In the genomic region with DNA sequence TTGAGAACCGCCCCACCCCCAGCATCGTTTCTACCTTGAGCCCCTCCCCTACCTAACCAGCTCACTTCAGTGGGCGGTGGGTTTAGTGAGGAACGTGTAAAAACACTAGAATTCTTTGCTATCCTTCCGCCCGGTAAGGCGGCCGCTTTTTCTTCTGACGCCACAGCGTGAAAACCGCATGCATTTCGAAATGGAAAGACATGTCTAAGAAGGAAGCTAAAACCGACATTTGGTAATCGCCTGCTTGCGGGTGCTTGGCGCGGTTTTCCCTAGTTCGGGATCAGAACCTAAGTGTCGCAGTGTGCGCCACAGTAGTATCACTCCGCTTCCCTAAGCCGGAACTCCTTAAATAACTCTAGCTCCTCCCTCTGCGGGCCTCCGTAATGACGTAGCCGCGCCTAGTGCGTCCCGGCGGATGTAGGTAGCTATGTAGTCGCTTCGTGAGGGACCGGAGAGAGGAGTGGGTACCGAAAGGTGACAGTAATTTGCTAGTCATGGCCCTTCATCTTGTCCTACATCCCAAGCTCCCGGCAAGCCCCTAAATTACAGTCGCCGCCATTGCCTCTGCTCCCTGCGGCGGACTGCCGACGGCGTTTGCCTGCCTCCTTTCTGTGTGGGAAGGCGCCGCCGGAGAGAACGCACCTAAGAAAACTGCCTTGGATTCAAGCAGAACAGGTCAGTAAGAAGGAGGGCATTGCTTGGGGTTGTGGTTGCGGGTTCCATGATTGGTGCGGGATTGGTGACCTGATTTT, we compare ENCODE assay signal across 8 mouse cellular contexts. TPM values are rescaled to one million over a fixed set of nuclear protein-coding genes. Genes with fewer than 3 reads are reported as not detected.
DNase-seq lines count a peak whose midpoint lies in the region; ATAC-seq and TF ChIP-seq lines count a peak whose summit lies in the region.

TSS of gene Armcx5 (plus strand) at position 430 of the 752 bp plus-strand sequence.
TSS of gene Gprasp1 (plus strand) at position 430 of the 752 bp plus-strand sequence.

- H3K79me3 ChIP-seq in C2C12 (ENCODE audit: low read depth): peaks cover 6% of the 10 kb centered on the region

- peak within 1 kb of the TSS; percentile 46; the same call in 1 of the 2 replicates for H3K27ac ChIP-seq in heart, embryonic 11.5 days (ENCODE audit: low read depth, low read length)
- H3K27ac ChIP-seq in kidney, embryonic 16.5 days (ENCODE audit: low read length): peak within 1 kb of the TSS; percentile 81
- H3K27ac ChIP-seq in liver, adult 2 months (replicated peaks; ENCODE audit: insufficient read depth, low read depth, low read length): peak within 1 kb of the TSS; percentile 80

- no peak for TF ChIP-seq POLR2A in brain, embryonic 14.5 days (IDR thresholded peaks at IDR 0.05; ENCODE audit: borderline replicate concordance, extremely low read depth, insufficient read depth, insufficient read length, poor library complexity, severe bottlenecking)
- TF ChIP-seq POLR2A in liver, adult 2 months (IDR thresholded peaks at IDR 0.05; ENCODE audit: extremely low read depth, insufficient read depth, low read length): 0 out of 2 replicates have a peak, but pooled peaks have one; percentile 5
- peak; percentile 66 for TF ChIP-seq POLR2A in myocyte (IDR thresholded peaks at IDR 0.05; ENCODE audit: insufficient read length, low read depth)

- peaks cover 15% of the 10 kb centered on the region for H3K4me1 ChIP-seq in erythroblast, embryonic 14.5 days (ENCODE audit: control insufficient read depth)
- peaks cover 3% of the 10 kb centered on the region; the same call in 1 of the 2 replicates for H3K4me1 ChIP-seq in heart, embryonic 11.5 days (ENCODE audit: control insufficient read depth, insufficient read depth, low read length)
- H3K4me1 ChIP-seq in kidney, embryonic 16.5 days (ENCODE audit: insufficient read depth, low read length): no peaks in the 10 kb centered on the region
- peaks cover 5% of the 10 kb centered on the region for H3K4me1 ChIP-seq in liver, adult 2 months (ENCODE audit: control insufficient read depth, insufficient read depth, low read length)

- no peak for TF ChIP-seq CTCF in C2C12 (IDR thresholded peaks at IDR 0.05; ENCODE audit: control insufficient read depth, insufficient read depth, insufficient read length)
- no peak for TF ChIP-seq CTCF in brain, embryonic 14.5 days (IDR thresholded peaks at IDR 0.05; ENCODE audit: borderline replicate concordance, extremely low read depth, insufficient read depth, insufficient read length)
- TF ChIP-seq CTCF in liver, adult 2 months (IDR thresholded peaks at IDR 0.05; ENCODE audit: low read depth, low read length): no peak

- peak; percentile 98 for DNase-seq in brain, embryonic 14.5 days (ENCODE audit: low read depth)
- peak; percentile 85 for DNase-seq in liver, adult 2 months (ENCODE audit: extremely low read depth, low read depth, low spot score)
- DNase-seq in splenic B cell, adult 2 months (ENCODE audit: low read depth, low spot score): peak; percentile 90

- no peaks in the 10 kb centered on the region for H3K27me3 ChIP-seq in C2C12 (ENCODE audit: control insufficient read depth, insufficient read depth, insufficient read length)
- peaks cover 9% of the 10 kb centered on the region; the same call in 1 of the 2 replicates for H3K27me3 ChIP-seq in erythroblast, embryonic 14.5 days (ENCODE audit: control insufficient read depth)
- H3K27me3 ChIP-seq in heart, embryonic 11.5 days (ENCODE audit: control insufficient read depth, insufficient read depth, low read length): no peaks in the 10 kb centered on the region
- H3K27me3 ChIP-seq in kidney, embryonic 16.5 days (ENCODE audit: insufficient read depth, low read length): peaks cover 9% of the 10 kb centered on the region; the same call in 1 of the 2 replicates
- H3K27me3 ChIP-seq in liver, adult 2 months (ENCODE audit: control insufficient read depth, insufficient read depth, low read length): no peaks in the 10 kb centered on the region
- H3K27me3 ChIP-seq in myocyte (ENCODE audit: control insufficient read depth, insufficient read depth, insufficient read length): no peaks in the 10 kb centered on the region
- H3K27me3 ChIP-seq in splenic B cell, adult 2 months (ENCODE audit: control insufficient read depth, insufficient read depth, low read length, poor library complexity, severe bottlenecking): no peaks in the 10 kb centered on the region

- H3K79me2 ChIP-seq in C2C12 (ENCODE audit: control insufficient read depth, insufficient read depth) (peaks cover 21% of the 10 kb centered on the region), myocyte (ENCODE audit: control insufficient read depth, insufficient read depth) (peaks cover 15% of the 10 kb centered on the region)
- H3K79me2 ChIP-seq in liver, adult 2 months (ENCODE audit: control insufficient read depth, insufficient read depth, low read length): no peaks in the 10 kb centered on the region

- H3K9ac ChIP-seq in heart, embryonic 11.5 days (ENCODE audit: low read depth, low read length): peak within 1 kb of the TSS; percentile 74
- H3K9ac ChIP-seq in kidney, embryonic 16.5 days (replicated peaks; ENCODE audit: low read length): peak within 1 kb of the TSS; percentile 73
- H3K9ac ChIP-seq in liver, adult 2 months (ENCODE audit: low read depth, low read length): peak within 1 kb of the TSS; percentile 80

- ATAC-seq in heart, embryonic 11.5 days (replicated peaks; ENCODE audit: insufficient number of reproducible peaks, low FRiP score, low TSS enrichment): peak; percentile 83; the same call in 1 of the 2 replicates
- ATAC-seq in kidney, embryonic 16.5 days (ENCODE audit: low FRiP score, low TSS enrichment): peak; percentile 99

- H3K9me3 ChIP-seq in erythroblast, embryonic 14.5 days (ENCODE audit: control insufficient read depth, low read length): peaks cover 5% of the 10 kb centered on the region; the same call in 1 of the 2 replicates
- H3K9me3 ChIP-seq in heart, embryonic 11.5 days (replicated peaks; ENCODE audit: control insufficient read depth, low read length): no peaks in the 10 kb centered on the region
- no peaks in the 10 kb centered on the region for H3K9me3 ChIP-seq in kidney, embryonic 16.5 days (ENCODE audit: low read length)

- H3K4me2 ChIP-seq in heart, embryonic 11.5 days: peak within 1 kb of the TSS; percentile 62
- H3K4me2 ChIP-seq in kidney, embryonic 16.5 days (replicated peaks; ENCODE audit: low read depth, low read length): peak within 1 kb of the TSS; percentile 59
- H3K4me2 ChIP-seq in myocyte (ENCODE audit: low read depth): peak within 1 kb of the TSS; percentile 82

- H3K36me3 ChIP-seq in C2C12 (ENCODE audit: control insufficient read depth, insufficient read depth) (peaks cover 7% of the 10 kb centered on the region), myocyte (ENCODE audit: control insufficient read depth, insufficient read depth) (no peaks in the 10 kb centered on the region)
- peaks cover 12% of the 10 kb centered on the region for H3K36me3 ChIP-seq in erythroblast, embryonic 14.5 days (ENCODE audit: control insufficient read depth)
- H3K36me3 ChIP-seq in heart, embryonic 11.5 days (ENCODE audit: control insufficient read depth, insufficient read depth, low read length): no peaks in the 10 kb centered on the region
- H3K36me3 ChIP-seq in kidney, embryonic 16.5 days (ENCODE audit: insufficient read depth, low read length): no peaks in the 10 kb centered on the region
- H3K36me3 ChIP-seq in liver, adult 2 months (ENCODE audit: control insufficient read depth, insufficient read depth, low read length): no peaks in the 10 kb centered on the region
- H3K36me3 ChIP-seq in splenic B cell, adult 2 months (ENCODE audit: control insufficient read depth, insufficient read depth, low read length, poor library complexity, severe bottlenecking): peaks cover 2% of the 10 kb centered on the region; the same call in 1 of the 2 replicates

- peak within 1 kb of the TSS; percentile 75 for H3ac ChIP-seq in C2C12 (ENCODE audit: control insufficient read depth, insufficient read length, low read depth)
- H3ac ChIP-seq in myocyte (ENCODE audit: control insufficient read depth, insufficient read length): no peak within 1 kb of the TSS

- WGBS in heart, embryonic 11.5 days (ENCODE audit: insufficient replicate concordance): 19% methylated on average over 48 of the region's 48 CpGs
- WGBS in kidney, embryonic 16.5 days: 22% methylated on average over 48 of the region's 48 CpGs
- under 1% methylated on average over 48 of the region's 48 CpGs for WGBS in liver, adult 2 months

- H3K4me3 ChIP-seq in C2C12 (ENCODE audit: insufficient read depth, poor library complexity, severe bottlenecking) (peak within 1 kb of the TSS; percentile 49), myocyte (peak within 1 kb of the TSS; percentile 65)
- H3K4me3 ChIP-seq in erythroblast, embryonic 14.5 days (replicated peaks): peak within 1 kb of the TSS; percentile 82
- H3K4me3 ChIP-seq in heart, embryonic 11.5 days (ENCODE audit: low read depth, low read length): peak within 1 kb of the TSS; percentile 56
- H3K4me3 ChIP-seq in kidney, embryonic 16.5 days (ENCODE audit: low read length): peak within 1 kb of the TSS; percentile 70
- H3K4me3 ChIP-seq in liver, adult 2 months (ENCODE audit: insufficient read depth, low read depth, low read length): peak within 1 kb of the TSS; percentile 98

TF ChIP-seq in C2C12, 6 proteins besides CTCF, POLR2A, EP300 and RAD21 (continues in another document):
- TF ChIP-seq MAX (IDR thresholded peaks at IDR 0.05): no peak
- no peak for TF ChIP-seq USF1 (IDR thresholded peaks at IDR 0.05; ENCODE audit: low read depth)
- no peak for TF ChIP-seq CEBPB (IDR thresholded peaks at IDR 0.05; ENCODE audit: low read depth)

TF ChIP-seq in myocyte, 11 proteins besides CTCF, POLR2A, EP300 and RAD21 (continues in another document):
- no peak for TF ChIP-seq MYOD1 (IDR thresholded peaks at IDR 0.05; ENCODE audit: control insufficient read depth in 1 of 3, insufficient read length in 2 of 3, low read depth in 2 of 3)
- no peak for TF ChIP-seq REST (IDR thresholded peaks at IDR 0.05; ENCODE audit: insufficient read depth, insufficient read length)

RNA-seq across cellular contexts. Expression of gene Armcx5, which starts in this region (rescaled TPM):
- polyA plus RNA-seq in C2C12 (2012; fragmentation: generic; extraction: Trizol): 1.6 TPM
- polyA plus RNA-seq in brain, embryonic 14.5 days (2012; rRNA removed): 8.2 and 8.5 TPM in 2 replicates
- polyA plus RNA-seq in erythroblast, embryonic 14.5 days (2012): 0.03 and 0.06 TPM in 2 replicates
- 6.9 and 9.4 TPM in 2 replicates for polyA plus RNA-seq in heart, embryonic 11.5 days (2014; fragmentation: Nextera tagmentation; extraction: Ambion mirVana)
- 9.9 and 10.2 TPM in 2 replicates for polyA plus RNA-seq in kidney, embryonic 16.5 days (2015; fragmentation: Nextera tagmentation; extraction: Ambion mirVana)
- 2.4 and 3.4 TPM in 2 replicates for total RNA-seq in liver, adult 2 months (2014; rRNA removed)
- polyA plus RNA-seq in liver, adult 2 months (2012; rRNA removed): 0.32 and 0.37 TPM in 2 replicates
- 1.7 TPM for polyA plus RNA-seq in myocyte (2012; fragmentation: generic; extraction: Trizol)

RNA-seq across cellular contexts. Expression of gene Gprasp1, which starts in this region (rescaled TPM):
- 5.4 TPM for polyA plus RNA-seq in C2C12 (2012; fragmentation: generic; extraction: Trizol)
- 153 and 194 TPM in 2 replicates for polyA plus RNA-seq in brain, embryonic 14.5 days (2012; rRNA removed)
- polyA plus RNA-seq in erythroblast, embryonic 14.5 days (2012): 0.04 and 0.54 TPM in 2 replicates
- 34.7 and 41.5 TPM in 2 replicates for polyA plus RNA-seq in heart, embryonic 11.5 days (2014; fragmentation: Nextera tagmentation; extraction: Ambion mirVana)
- polyA plus RNA-seq in kidney, embryonic 16.5 days (2015; fragmentation: Nextera tagmentation; extraction: Ambion mirVana): 46.2 and 48.0 TPM in 2 replicates
- total RNA-seq in liver, adult 2 months (2014; rRNA removed): 8.8 and 9.5 TPM in 2 replicates
- polyA plus RNA-seq in liver, adult 2 months (2012; rRNA removed): 4.9 and 5.8 TPM in 2 replicates
- polyA plus RNA-seq in myocyte (2012; fragmentation: generic; extraction: Trizol): 5.8 TPM

Comparison
In these comparisons a context has a peak if more than half of its experiments do, and no peak if none do; other contexts are left out.
1. Peak in every context shown above with its lines: DNase-seq, ATAC-seq, H3K4me3 ChIP-seq and H3K27ac ChIP-seq.